Comparison of ENCODE assay signal across 8 mouse cellular contexts in genomic region chr15:81272305-81273053, GRCm38 (mm10). TPM values are rescaled to one million over a fixed set of nuclear protein-coding genes. Genes with fewer than 3 reads are reported as not detected.
DNase-seq lines count a peak whose midpoint lies in the region; ATAC-seq and TF ChIP-seq lines count a peak whose summit lies in the region.

No protein-coding gene starts in this region.

- no peak for TF ChIP-seq CTCF in stomach, postnatal 0 days (IDR thresholded peaks at IDR 0.05; ENCODE audit: low read depth)

- H3K9me3 ChIP-seq in neural tube, embryonic 12.5 days, result no peaks in the 10 kb centered on the region
- 0 out of 2 replicates have a peak, but pooled peaks cover 2% of the 10 kb centered on the region for H3K9me3 ChIP-seq in kidney, embryonic 14.5 days (ENCODE audit: control insufficient read depth, low read length)
- no peaks in the 10 kb centered on the region for H3K9me3 ChIP-seq in stomach, postnatal 0 days (ENCODE audit: control insufficient read depth, low read length)

- ATAC-seq in neural tube, embryonic 12.5 days (ENCODE audit: low FRiP score, low read depth), result no peak
- ATAC-seq in kidney, embryonic 14.5 days (ENCODE audit: low FRiP score, low TSS enrichment), result peak; percentile 60; the same call in 1 of the 2 replicates
- ATAC-seq in stomach, postnatal 0 days (ENCODE audit: low FRiP score, low TSS enrichment), result peak; percentile 54; the same call in 1 of the 2 replicates
- no peak for ATAC-seq in activated CD4-positive, CD25-positive, alpha-beta regulatory T cell, adult 4 months

- peak overlapping the region; percentile 28 for H3K4me2 ChIP-seq in neural tube, embryonic 12.5 days (replicated peaks)
- H3K4me2 ChIP-seq in kidney, embryonic 14.5 days (replicated peaks; ENCODE audit: low read depth, low read length), result no peak overlapping the region
- H3K4me2 ChIP-seq in stomach, postnatal 0 days (replicated peaks; ENCODE audit: low read depth), result no peak overlapping the region; the same call in 1 of the 2 replicates

- H3K9ac ChIP-seq in neural tube, embryonic 12.5 days, result 0 out of 2 replicates have a peak overlapping the region, but pooled peaks have one; percentile 21
- H3K9ac ChIP-seq in kidney, embryonic 14.5 days (ENCODE audit: low read depth, low read length), result no peak overlapping the region
- no peak overlapping the region for H3K9ac ChIP-seq in stomach, postnatal 0 days (ENCODE audit: low read length)

- no peak overlapping the region for H3K4me3 ChIP-seq in neural tube, embryonic 12.5 days
- no peak overlapping the region for H3K4me3 ChIP-seq in kidney, embryonic 14.5 days (ENCODE audit: low read length)
- H3K4me3 ChIP-seq in stomach, postnatal 0 days (ENCODE audit: low read depth, low read length), result no peak overlapping the region

- no peaks in the 10 kb centered on the region for H3K27me3 ChIP-seq in neural tube, embryonic 12.5 days (replicated peaks)
- no peaks in the 10 kb centered on the region for H3K27me3 ChIP-seq in kidney, embryonic 14.5 days (ENCODE audit: control insufficient read depth, insufficient read depth, low read length)
- H3K27me3 ChIP-seq in stomach, postnatal 0 days (ENCODE audit: control insufficient read depth, insufficient read depth, low read length), result no peaks in the 10 kb centered on the region

- TF ChIP-seq EP300 in stomach, postnatal 0 days (optimal IDR thresholded peaks at IDR 0.05), result no peak

- peak overlapping the region; percentile 32; the same call in 1 of the 2 replicates for H3K27ac ChIP-seq in neural tube, embryonic 12.5 days
- peak overlapping the region; percentile 61; the same call in 1 of the 2 replicates for H3K27ac ChIP-seq in kidney, embryonic 14.5 days (ENCODE audit: low read depth, low read length)
- peak overlapping the region; percentile 35; the same call in 1 of the 2 replicates for H3K27ac ChIP-seq in stomach, postnatal 0 days (replicated peaks)

- peaks cover 9% of the 10 kb centered on the region; the same call in 1 of the 2 replicates for H3K4me1 ChIP-seq in neural tube, embryonic 12.5 days
- H3K4me1 ChIP-seq in kidney, embryonic 14.5 days (ENCODE audit: control insufficient read depth, insufficient read depth, low read length), result peaks cover 15% of the 10 kb centered on the region; the same call in 1 of the 2 replicates
- H3K4me1 ChIP-seq in stomach, postnatal 0 days (replicated peaks; ENCODE audit: control insufficient read depth, insufficient read depth), result no peaks in the 10 kb centered on the region

- no peaks in the 10 kb centered on the region for H3K36me3 ChIP-seq in neural tube, embryonic 12.5 days
- H3K36me3 ChIP-seq in kidney, embryonic 14.5 days (ENCODE audit: control insufficient read depth, insufficient read depth, low read length), result no peaks in the 10 kb centered on the region
- no peaks in the 10 kb centered on the region for H3K36me3 ChIP-seq in stomach, postnatal 0 days (ENCODE audit: control insufficient read depth, insufficient read depth, low read length)

- DNase-seq in neural tube, embryonic 10.5 days (ENCODE audit: extremely low spot score, low spot score), result no peak
- DNase-seq in cerebellum, postnatal 14 days, result peak; percentile 76 to 77
- DNase-seq in heart, adult 9 months (ENCODE audit: low spot score in 2 of 2), result peak; percentile 31 to 35
- DNase-seq in lung, postnatal 36 days, result peak; percentile 58
- peak; percentile 33 for DNase-seq in stomach, postnatal 0 days (ENCODE audit: low spot score)

- 12% methylated on average over 13 of the region's 13 CpGs for WGBS in neural tube, embryonic 12.5 days
- WGBS in kidney, embryonic 14.5 days, result 11% methylated on average over 13 of the region's 13 CpGs
- WGBS in stomach, postnatal 0 days, result 16% methylated on average over 13 of the region's 13 CpGs

RNA-seq across cellular contexts. Expression of gene Mchr1, which starts 37.2 kb away (rescaled TPM):
- 1.1 and 1.3 TPM in 2 replicates for polyA plus RNA-seq in neural tube, embryonic 12.5 days (2016; fragmentation: Nextera tagmentation; extraction: Ambion mirVana)
- polyA plus RNA-seq in kidney, embryonic 14.5 days (2014; fragmentation: Nextera tagmentation; extraction: Ambion mirVana), result 0.71 and 1.0 TPM in 2 replicates
- polyA plus RNA-seq in stomach, postnatal 0 days (2015; fragmentation: Nextera tagmentation; extraction: Ambion mirVana), result 3.0 and 4.9 TPM in 2 replicates
- polyA plus RNA-seq in activated CD4-positive, CD25-positive, alpha-beta regulatory T cell, adult 4 months (2017; shearing (Covaris generic)), result under 1 TPM in 1 of 2 experiments, not detected in 1; 0.30 TPM

Comparison
In these comparisons a context has a peak if more than half of its experiments do, and no peak if none do; other contexts are left out.
1. ATAC-seq: peak in kidney, embryonic 14.5 days (single experiment) and stomach, postnatal 0 days (single experiment); none in neural tube, embryonic 12.5 days (single experiment) and activated CD4-positive, CD25-positive, alpha-beta regulatory T cell, adult 4 months (single experiment).
2. Peak in every context shown above with its lines, with median percentiles within 50 percentile points of each other: H3K27ac ChIP-seq.